Mouse (Mus musculus) adrenal gland, postnatal 14 days (tissue): ENCODE data around the gene Bpifc. TPM values are rescaled to one million over a fixed set of nuclear protein-coding genes. Genes with fewer than 3 reads are reported as not detected.

Source experiments
- DNase-seq: peaks from one replicate; pipeline ENCODE4 v3.0.0; 2021; ENCODE audit warnings: mixed read lengths
- total RNA-seq: library from RNA; stranded (reverse); gene quantifications from 2 replicates; pipeline ENCODE4 v1.2.3, GENCODE M21; 2021

Bpifc gene
- total RNA-seq, 1 experiment from 2014 or later: 0.41 TPM

DNA sequence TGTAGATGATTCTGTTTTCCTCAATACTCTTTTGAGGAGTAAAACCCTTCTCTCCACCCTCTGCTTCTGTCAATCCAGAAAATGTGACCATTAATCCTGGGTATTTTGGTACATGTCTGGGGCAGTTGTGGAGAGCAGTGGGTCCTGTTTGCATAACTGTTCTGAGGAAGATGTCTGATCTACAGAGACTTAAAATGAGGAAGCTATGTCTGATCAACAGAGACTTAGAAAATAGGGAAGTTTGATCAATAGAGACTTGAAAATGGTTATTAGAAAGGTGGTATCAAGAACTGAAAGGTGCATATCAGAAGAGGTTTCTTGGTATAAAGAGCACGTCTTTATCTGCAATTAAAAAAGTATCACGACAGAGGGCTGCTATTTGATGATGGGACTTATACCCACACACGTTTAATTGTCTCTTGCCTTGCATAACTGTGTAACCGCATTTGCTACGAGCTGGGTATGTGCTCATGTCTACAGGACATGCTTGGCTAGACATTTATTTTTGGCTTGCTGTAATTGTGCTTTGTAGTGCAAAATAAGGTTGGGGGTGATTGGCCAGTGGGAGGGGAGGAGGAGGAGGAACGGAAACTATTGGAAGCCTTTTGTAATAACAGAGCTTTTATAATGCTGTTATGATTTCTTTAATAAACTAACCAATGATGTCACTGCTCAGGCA, 59.8 kb downstream of the Bpifc start:
- DNase-seq: no peak

DNA sequence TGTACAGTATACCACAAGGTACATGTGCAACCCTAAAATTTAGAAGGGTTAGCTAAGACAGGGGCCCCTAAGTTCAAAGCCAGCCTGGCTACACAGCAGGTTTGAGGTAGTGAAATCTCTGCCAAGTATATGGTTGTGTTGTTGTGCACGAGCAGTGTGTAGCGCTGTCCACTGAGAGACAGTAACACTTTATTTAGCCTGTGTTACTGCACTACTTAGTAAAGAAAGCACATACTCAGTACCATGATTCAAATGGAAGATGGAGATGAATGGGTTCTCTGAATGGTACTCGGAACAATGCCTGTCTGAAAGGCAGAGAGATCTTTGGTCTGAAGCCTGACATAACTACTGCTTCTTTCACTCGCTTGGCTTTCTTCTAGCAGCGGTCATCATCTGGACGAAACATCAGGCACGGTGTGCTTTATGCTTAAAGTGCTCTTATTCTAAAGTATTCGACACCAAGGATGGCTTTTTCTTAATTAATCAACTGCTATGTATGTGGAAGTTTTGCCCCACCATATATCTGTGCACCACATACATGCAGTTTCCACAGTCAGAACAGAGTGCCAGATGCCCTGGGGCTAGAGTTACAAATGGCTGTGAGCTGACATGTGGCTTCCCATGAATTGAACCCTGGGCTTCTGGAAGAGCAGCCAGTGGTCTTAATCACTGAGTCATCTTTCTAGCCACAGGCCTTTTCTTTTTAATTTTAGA, 63.1 kb downstream of the Bpifc start:
- DNase-seq: no peak

DNA sequence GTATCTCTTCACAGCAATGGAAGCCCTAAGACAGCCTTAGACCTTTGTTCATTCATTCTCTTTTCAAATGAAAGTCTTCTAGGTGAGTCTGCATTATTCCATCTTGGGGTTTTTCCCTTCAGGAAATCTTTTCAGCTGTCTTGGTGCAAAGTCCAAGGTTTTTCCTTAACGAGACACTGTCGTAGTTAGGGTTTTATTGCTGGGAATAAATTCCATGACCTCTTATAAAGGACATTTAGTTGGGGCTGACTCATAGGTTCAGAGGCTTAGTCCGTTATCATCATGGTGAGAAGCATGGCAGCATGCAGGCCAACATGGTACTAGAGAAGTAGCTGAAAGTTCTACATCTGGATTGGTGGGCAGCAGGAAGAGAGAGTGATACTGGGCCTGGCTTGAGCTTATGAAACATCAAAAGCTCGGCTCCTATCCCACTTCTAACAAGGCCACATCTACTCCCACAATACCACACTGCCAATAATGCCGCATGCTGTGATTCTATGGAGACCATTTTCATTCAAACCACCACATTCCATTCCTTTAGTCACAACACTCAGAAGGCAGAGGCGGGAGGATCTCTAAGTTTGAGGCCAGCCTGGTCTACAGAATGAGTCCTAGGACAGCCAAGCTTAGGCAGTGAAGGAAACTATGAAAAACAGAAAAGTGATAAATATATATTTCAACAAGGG, 75.3 kb downstream of the Bpifc start:
- DNase-seq: no peak

DNA sequence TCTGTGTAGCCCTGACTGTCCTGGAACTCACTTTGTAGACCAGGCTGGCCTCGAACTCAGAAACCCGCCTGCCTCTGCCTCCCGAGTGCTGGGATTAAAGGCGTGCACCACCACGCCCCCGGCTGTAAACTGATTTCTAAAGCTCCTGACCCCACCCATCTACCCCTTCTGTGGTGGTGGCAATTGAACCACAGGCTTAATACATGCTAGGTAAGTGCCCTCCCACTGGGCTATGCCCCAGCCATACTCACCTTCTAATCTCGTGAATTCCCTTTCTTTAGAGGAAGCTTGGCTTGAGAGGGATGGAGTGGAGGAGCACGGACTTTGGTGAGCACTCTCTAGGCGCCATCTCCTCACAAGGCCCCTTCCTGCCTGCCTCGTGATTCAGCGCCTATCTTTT, 81.7 kb downstream of the Bpifc start:
- no peak for DNase-seq

DNA sequence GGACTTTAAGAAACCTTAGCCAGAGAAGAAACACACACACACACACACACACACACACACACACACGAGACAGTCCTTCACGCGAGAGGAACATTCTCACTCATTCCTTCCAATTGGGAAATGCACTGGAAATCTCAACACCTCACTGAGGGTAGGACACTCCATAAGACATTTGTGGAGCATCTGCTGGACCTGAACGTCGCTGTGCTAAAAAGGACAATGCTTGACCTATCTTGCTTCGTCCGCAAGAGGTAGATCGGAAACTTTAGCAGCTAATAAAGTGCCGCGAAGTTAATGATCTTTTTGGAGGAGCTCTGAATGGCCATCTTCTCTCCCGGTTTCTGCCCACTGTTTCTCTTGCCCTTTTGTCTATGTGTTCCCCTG, 82.5 kb downstream of the Bpifc start:
- DNase-seq: no peak

DNA sequence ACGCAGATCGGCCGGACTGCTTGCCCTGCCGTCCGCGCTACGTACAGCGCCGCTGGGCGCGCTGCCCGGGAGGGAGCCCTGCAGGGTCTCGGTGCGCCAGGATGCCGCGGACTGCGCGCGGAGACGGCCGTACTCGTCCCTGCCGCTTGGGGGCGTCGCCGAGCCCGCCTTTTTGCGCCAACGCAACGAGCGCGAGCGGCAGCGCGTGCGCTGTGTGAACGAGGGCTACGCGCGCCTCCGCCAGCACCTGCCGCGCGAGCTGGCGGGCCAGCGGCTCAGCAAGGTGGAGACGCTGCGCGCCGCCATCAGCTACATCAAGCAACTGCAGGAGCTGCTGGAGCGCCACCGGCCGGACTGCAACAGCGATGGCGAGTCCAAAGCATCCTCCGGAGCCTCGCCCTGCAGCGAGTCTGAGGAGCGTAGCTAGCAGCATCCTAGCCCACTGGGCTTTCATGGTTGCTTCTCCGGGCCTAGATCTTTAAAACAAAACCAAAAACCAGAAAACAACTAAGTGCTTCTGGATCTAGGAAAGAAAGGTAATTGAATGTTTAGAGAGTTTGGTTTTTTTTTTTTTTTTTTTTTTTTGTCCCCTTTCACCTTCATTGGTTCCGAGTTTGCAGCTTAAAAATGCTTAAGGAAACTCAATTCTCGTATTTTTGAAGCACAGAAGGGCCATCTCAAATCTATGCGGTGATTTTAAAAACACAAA, 83.0 kb downstream of the Bpifc start:
- DNase-seq: peak; percentile 74

DNA sequence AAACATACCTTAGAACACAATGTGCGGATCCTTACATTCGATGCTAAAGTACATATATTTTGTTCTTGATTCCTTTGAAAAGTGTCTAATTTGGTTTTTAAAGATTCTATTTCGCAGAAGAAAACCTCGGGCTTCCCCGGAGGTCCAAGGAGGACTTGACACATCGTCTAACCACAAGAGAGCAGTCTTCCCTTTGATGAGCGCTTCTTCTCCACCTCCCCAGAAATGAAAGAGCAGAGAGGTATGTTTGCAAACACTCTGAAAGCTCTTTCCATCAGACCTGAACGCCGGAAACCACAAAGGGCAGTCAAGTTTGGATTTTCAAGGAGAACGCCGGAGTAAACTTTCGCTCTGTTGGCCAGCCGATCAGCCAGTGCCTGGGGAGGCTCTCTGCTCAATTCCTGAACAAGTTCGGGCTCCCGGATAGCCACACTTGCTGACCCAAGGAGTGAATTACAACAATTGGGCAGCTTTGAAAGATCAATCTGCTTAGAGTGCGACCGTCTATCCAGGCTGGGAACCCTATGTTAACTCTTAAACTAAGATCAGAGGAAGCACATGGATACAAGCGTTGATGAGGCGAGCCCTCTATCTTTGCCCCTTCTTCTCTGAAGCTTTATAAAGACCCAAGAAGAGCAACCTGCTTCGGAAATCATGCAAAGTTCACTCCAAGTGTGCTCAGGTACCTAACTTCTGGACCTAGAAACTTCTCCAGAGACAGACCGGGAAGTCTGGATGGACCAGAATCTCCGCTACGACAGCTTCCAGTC, 83.8 kb downstream of the Bpifc start, which contains the start of gene Ascl4:
Gene Ascl4 (plus strand): TSS at position 6 of the 770 bp plus-strand sequence.
- peak; percentile 27 for DNase-seq

DNA sequence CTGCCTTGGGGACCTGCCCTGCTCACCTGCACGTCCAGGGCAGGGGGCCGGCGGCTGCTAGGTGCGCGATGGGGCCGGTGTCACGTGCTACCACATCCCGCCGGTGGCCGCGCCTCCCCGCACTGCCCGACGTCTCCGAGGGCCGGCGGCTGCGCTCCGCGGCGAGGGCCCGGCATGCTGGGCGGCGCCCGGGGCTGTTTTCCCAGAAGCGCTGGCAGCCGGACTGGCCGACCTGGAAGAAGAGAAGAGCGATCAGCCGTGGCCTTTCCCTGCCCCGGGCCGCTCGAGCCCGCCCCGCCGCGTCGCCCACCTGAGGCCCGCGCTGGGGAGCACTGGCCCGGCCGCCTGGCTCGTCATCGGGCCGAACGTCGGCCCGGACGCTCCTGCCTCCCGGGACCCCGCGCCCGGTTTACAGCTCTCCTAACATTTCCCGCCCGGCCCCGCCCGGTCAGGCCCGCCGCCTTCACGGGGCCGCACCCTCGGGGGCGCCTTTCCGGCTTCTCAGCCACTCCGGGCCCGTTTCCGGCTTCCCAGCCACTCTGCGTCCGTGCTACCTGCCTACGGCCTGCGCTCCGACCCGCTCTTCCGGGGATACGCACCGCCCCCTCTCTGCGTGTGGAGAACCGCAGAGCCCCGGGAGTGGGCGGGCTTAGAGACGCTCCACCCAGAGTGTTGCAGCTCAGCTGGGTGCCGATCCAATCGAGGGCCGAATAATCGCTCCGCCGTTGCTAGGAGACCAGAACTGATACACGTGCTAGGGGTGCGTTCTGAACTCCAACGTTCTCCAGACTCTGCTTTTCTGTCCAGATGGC, 95.0 kb downstream of the Bpifc start, which contains the start of gene Prdm4:
Gene Prdm4 (minus strand): TSS at position 645 of the 812 bp plus-strand sequence.
- DNase-seq: peak; percentile 99

Other genes with a start within 250 kb of the Bpifc start
- 20.0 and 24.6 TPM in 2 replicates for gene Pwp1, start 182.4 kb downstream of the Bpifc start, total RNA-seq
- gene Prdm4, start 94.8 kb downstream of the Bpifc start, total RNA-seq: 14.8 and 16.2 TPM in 2 replicates
- not detected in 2 replicates for gene Ascl4, start 84.2 kb downstream of the Bpifc start, total RNA-seq
- 114 and 128 TPM in 2 replicates for gene Rtcb, start 54.1 kb downstream of the Bpifc start, total RNA-seq
- 21.9 and 25.5 TPM in 2 replicates for gene Fbxo7, start 10.1 kb upstream of the Bpifc start, total RNA-seq